Mouse (Mus musculus) heart, adult 11 months (tissue): ENCODE results near the gene Bcl7b.
A peak's percentile ranks its signal among the peaks of the same experiment; 100 is the strongest.

Experiments
- DNase-seq: peaks from one replicate; pipeline ENCODE4 v3.0.0; 2022

The Bcl7b gene

DNA sequence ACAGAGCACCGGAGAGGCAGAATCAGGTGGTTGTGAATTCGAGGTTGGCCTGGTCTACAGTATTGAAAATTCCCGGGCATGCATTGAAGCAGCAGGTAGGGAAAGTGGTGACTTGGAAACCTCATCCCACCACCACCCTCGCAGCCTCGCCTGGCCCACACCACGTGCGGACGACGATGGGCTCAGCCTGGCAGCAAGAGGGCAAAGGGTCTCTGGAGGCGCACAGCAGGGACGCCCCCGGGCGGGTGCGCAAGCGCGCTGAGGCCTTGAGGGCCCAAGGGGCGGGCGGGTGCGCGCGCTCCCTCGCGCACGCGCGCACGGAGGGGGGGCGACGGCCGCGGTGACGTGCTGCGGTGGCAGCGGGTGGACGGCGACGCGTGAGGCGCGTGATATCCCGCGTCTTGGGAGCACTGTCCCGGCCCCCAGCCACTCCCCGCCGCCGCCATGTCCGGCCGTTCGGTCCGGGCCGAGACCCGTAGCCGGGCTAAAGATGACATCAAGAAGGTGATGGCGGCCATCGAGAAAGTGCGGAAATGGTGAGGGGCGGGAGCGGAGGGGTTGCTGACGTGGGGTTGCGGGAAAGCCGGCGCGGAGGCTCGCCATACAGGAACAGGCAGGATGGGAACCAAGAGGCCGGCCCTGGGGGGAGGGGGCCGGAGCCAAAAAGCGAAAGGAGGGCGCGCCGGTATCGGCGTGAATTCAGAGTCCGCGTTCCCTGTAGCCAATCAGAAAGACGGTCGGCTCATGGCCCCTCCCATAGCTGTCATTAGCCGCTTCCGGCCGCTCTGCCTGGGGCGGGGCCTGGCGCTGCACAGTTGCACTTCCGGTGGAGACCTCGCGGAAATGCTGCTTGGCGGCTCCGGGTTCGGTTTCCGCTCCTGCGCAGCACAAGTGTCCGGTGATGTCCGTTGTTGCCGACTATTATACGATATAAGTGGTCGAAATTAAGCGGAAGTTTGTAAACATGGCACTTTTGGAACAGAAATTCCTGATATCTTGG is at the start of gene Bcl7b:
Bcl7b (plus strand) TSS at position 221 of the 1,000 bp plus-strand sequence.
- peak; percentile 100 for DNase-seq

DNA sequence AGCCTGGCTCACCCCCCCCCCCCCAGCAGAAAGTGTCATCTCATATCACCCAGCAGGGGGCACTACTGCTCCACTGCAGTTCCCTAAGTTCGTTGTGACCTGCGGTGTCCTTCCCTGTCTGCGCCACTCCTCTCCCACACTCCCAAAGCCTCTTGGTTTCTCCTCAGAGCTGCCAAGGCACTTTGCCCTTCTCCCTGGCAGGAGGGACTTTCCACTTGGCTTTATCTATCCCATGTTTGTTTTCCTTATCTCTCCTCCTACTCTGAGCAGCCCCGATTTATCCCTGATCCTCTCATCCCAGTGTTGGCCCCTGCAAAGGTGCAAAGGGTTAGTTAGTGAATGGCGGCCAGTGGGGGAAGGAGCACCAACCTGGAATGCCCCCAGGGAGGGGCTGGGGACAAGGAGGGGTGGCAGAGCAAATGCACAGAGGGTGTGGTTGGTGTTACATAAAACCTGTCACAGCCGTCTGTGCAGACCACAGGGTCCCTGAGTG is 49.4 kb upstream of the Bcl7b start:
- DNase-seq: peak; percentile 97

DNA sequence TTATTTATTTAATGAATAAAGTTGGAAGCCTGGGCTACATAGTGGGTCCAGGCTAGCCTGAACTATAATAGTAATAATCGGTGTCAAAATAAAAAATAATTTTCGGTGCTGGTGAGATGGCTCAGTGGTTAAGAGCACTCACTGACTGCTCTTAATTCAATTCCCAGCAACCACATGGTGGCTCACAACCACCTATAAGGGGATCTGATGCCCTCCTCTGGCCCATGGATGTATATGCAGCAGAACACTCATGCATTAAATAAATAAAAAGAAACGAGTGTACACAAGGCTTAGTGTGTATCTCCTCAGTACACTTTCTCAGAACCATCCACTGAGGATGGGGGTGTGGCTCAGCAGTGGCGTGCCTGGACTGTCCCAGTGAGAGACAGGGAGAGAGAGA is 47.3 kb upstream of the Bcl7b start:
- no peak for DNase-seq

GRCm38 (mm10) chr5:135126121-135126520 is 42.0 kb upstream of the Bcl7b start:
- no peak for DNase-seq

GRCm38 (mm10) chr5:135127669-135128068 is 40.4 kb upstream of the Bcl7b start:
- DNase-seq: peak; percentile 91

- DNase-seq: no peak
Measured at GRCm38 (mm10) chr5:135129747-135130146, 38.3 kb upstream of the Bcl7b start.

DNA sequence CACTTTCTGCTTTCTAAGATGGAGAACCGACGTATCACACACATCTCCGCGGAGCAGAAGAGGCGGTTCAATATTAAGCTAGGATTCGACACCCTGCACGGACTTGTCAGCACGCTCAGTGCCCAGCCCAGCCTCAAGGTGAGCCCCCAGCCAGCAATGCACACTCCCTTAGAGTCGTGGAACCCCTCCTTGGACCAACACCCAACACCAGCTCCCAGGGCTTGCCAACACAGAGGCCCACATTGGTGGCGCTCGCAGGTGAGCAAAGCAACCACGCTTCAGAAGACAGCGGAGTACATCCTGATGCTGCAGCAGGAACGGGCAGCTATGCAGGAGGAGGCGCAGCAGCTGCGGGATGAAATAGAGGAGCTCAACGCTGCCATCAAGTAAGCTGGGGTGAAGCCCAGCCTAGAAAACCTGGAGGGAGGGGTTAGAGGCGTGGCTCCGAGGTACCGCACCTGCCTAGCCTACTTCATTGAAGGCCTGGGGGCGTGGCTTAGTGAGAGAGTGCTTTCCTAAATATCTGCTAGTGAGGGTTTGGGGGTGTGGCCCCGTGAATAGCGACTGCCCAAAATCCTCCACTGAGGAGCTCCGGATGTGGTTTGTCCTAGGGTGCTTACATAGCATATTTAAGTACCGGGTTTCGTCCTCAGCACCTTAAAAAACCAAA is 34.2 kb upstream of the Bcl7b start:
- peak; percentile 94 for DNase-seq

- DNase-seq: no peak
Measured at GRCm38 (mm10) chr5:135134534-135134933, 33.5 kb upstream of the Bcl7b start.

DNA sequence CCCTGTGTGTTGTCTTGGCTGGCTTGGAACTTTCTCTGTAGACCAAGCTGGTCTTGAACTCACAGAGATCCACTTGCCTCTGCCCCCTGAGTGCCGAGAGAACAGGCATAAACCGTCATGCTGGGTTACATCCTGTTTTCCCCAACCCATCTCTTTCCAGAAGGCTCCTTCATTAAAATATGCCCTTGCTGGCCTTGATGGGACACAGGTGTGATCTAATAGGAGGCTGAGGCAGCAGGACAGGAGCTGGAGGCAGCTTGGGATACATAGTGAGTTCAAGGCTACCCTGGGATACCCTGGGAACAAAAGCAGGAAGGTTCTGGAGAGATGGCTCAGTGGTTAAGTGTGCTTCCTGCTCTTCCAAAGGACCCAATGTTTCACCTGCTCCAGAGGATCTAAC is 28.2 kb upstream of the Bcl7b start:
- DNase-seq: peak; percentile 66

DNA sequence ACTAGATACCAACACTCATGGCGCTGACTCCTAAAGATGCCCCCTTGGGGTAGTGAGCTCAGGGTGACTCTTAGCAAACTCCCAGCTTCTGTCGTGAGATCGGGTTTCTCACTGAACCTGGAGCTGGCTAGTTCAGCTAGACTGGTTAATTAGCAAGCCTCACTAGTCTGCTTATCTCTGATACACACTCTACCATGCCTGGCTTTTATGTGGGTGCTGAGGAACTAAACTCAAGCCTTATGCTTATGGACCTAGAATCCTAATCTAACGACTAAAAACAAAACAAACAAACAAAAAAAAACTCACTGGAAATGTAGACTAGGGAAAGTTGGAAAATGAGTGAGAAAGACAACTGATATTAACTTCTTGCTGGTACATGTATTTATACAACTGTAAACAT is 23.6 kb upstream of the Bcl7b start:
- DNase-seq: no peak

GRCm38 (mm10) chr5:135145532-135145931 is 22.6 kb upstream of the Bcl7b start:
- DNase-seq: peak; percentile 87

DNA sequence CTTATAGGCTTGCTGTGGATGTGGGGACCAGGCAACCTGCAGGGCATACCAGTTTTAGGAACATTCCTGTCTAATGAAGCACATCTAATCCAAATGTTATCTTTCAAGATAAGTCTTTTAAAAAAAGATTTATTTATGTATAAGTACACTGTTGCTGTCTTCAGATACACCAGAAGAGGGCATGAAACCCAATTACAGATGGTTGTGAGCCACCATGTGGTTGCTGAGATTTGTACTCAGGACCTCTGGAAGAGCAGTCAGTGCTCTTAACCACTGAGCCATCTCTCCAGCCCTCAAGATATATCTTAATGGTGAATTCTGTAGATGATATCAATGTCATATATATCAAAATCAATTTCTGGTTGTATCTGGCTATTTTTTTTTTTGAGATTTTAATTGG is 22.1 kb upstream of the Bcl7b start:
- DNase-seq: no peak

DNA sequence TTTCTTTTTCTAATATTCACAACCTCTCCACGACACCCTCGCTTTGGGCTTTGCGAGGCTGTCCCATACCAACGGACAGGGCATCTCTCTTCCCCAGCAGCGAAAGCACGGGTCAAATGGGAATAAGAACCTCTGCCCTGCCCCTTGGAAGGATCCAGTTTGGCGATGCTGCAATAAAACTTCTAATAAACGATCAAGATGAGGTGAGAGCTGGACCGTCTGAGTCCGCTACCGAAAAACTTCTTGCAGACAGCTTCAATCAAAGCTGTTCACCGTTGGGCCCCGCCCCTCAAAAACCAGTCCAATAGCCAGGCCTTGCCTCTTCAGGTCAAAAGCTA is 19.4 kb upstream of the Bcl7b start:
- no peak for DNase-seq

GRCm38 (mm10) chr5:135149053-135149819 is 18.8 kb upstream of the Bcl7b start, which contains the start of gene Tbl2:
Tbl2 (plus strand) TSS chr5:135149657.
- peak; percentile 100 for DNase-seq

GRCm38 (mm10) chr5:135149820-135150178 is 18.3 kb upstream of the Bcl7b start:
- DNase-seq: no peak

DNA sequence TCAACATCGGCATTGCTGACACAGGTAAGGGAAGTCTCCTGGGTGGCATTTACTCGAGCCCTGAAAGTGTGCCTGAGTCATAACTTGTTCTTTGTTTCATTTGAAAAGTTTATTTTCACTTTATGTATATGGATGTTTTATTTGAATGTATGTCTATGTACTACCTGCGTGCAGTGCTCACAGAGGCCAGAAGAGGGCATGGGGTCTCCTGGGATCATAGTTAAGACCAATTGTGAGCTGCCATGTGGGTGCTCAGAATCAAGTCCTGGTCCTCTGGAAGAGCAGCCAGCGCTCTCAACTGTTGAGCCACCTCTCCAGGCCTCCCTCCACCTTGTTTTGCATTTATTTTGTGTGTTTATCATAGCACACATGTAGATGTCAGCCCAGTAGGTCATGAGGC is 11.6 kb upstream of the Bcl7b start:
- no peak for DNase-seq

GRCm38 (mm10) chr5:135161221-135161620 is 6.9 kb upstream of the Bcl7b start:
- peak; percentile 97 for DNase-seq

DNA sequence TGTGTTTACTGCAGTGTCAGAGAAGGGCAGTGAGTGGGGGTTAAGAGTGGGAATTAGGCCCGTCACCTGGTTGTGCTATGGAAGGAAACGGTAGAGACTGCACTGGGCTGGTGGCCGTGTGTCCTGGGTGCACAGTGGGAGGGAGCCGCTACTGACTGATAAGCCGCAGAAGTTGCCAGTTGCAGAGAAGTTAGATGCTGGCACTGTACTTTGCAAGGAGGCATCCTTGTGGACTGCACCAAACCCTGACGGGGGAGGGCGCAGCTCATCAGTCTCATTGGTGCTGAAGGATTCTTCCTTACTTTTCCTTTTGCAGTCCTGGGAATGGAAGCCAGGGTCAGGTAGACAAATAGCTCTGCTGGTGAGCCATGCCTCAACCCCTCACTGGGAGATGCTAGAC is 6.4 kb upstream of the Bcl7b start:
- no peak for DNase-seq

DNA sequence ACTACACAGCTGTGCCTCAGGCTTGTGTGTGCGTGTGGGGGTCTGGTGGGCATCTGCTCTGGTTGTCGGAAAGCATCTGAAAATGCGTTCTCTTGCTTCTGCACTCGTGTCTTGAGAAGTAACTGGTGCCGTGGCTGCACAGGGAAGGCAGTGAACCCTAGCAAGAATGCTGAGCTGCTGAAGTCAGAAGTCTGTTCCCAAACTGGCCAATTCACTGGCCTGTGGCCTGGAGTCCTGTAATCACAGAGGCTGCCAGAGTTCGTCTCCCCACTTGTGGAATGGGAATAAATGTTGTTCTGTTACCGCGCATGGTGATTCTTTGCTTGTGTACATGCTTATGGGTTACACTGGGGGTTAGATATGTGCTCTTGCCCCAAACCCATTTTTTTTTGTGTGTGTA is 5.7 kb upstream of the Bcl7b start:
- DNase-seq: no peak

DNA sequence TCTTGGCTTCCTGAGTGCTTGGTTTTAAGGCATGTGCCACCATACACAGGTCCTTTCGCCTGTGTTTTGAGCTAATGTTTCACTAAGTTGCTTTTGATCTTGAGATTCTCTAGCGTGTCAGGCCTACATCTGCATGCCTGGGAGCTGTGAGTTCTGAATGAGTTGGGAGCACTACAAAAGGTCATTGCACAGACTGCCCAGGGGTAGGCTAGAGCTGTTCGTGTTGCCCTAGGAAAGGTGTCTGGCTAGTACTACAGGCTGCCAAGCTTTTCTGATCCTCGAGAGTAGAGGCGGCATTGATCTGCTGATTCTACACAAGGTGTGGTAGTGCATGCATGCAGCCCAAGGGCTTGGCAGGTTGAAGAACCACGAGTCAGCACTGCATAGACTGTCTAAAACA is 5.3 kb upstream of the Bcl7b start:
- DNase-seq: no peak

- peak; percentile 87 for DNase-seq
Measured at GRCm38 (mm10) chr5:135166909-135167308, 1.2 kb upstream of the Bcl7b start.

GRCm38 (mm10) chr5:135167469-135167868 is 614 bp upstream of the Bcl7b start:
- no peak for DNase-seq

DNA sequence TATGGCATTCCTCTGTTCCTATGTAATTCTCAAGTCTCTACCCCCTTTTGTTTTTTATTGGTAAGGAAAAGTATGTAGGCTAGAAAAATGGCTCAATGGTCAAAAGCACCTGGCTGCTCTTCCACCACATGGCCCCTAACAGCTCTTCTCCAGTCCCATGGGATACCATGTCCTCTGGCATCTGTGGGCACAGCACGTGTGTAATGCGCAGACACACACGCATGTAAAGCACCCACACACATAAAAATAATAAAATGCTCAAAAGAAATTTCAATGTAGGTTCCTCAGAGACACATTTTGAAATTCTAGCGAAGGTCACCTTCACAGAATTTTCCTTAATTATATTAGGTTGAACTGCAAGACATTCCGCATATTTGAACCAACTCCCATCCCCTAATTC is 1.4 kb downstream of the Bcl7b start:
- peak; percentile 87 for DNase-seq
